Mouse (Mus musculus) heart, postnatal 0 days (tissue): Measurements from ENCODE around the gene Avp. TPM values are rescaled to one million over a fixed set of nuclear protein-coding genes. Genes with fewer than 3 reads are reported as not detected.
A peak's percentile ranks its signal among the peaks of the same experiment; 100 is the strongest.

ENCODE experiments used
- ATAC-seq: fragments of 200-750 bp; cut with Nextera tagmentation; 2 replicates; pipeline ENCODE4 v1.8.0; 2017; ENCODE audit warnings: low read depth, moderate number of reproducible peaks, moderate library complexity; ENCODE audit not compliant: insufficient read depth
- DNase-seq: peaks from one replicate; pipeline ENCODE4 v3.0.0-alpha.2; 2016; ENCODE audit warnings: low spot score
- H3K27ac ChIP-seq: fragments of 300-500 bp; sonication (generic); 2 replicates; pipeline ENCODE4 v1.5.1; 2014; ENCODE audit warnings: low read depth, mild to moderate bottlenecking
- H3K27me3 ChIP-seq: fragments of 300-500 bp; sonication (generic); 2 replicates; pipeline ENCODE4 v1.6.1; 2014; ENCODE audit warnings: low read length, mixed read lengths; ENCODE audit not compliant: control insufficient read depth, insufficient read depth
- H3K36me3 ChIP-seq: fragments of 300-500 bp; sonication (generic); replicated peaks from 2 replicates; pipeline ENCODE4 v1.6.1; 2014; ENCODE audit warnings: low read length, mixed read lengths; ENCODE audit not compliant: control insufficient read depth, insufficient read depth
- H3K4me1 ChIP-seq: fragments of 300-500 bp; sonication (generic); 2 replicates; pipeline ENCODE4 v1.6.1; 2014; ENCODE audit warnings: antibody characterized with exemption; ENCODE audit not compliant: control insufficient read depth, insufficient read depth
- H3K4me2 ChIP-seq: fragments of 300-500 bp; sonication (generic); 2 replicates; pipeline ENCODE4 v1.6.1; 2014; ENCODE audit warnings: low read depth, mild to moderate bottlenecking, low read length, moderate library complexity
- H3K4me3 ChIP-seq: fragments of 300-500 bp; sonication (generic); 2 replicates; pipeline ENCODE4 v1.5.1; 2014; ENCODE audit warnings: low read depth, low read length
- H3K9ac ChIP-seq: fragments of 300-500 bp; sonication (generic); replicated peaks from 2 replicates; pipeline ENCODE4 v1.6.1; 2014; ENCODE audit warnings: low read depth, low read length, mixed read lengths
- H3K9me3 ChIP-seq: fragments of 300-500 bp; sonication (generic); replicated peaks from 2 replicates; pipeline ENCODE4 v1.6.1; 2016; ENCODE audit warnings: low read length; ENCODE audit not compliant: control insufficient read depth
- CTCF ChIP-seq: IDR thresholded peaks from 2 replicates; pipeline ENCODE4 v1.5.1; 2016; ENCODE audit warnings: antibody characterized with exemption, control low read depth, low read depth
- EP300 ChIP-seq: IDR thresholded peaks from 2 replicates; pipeline ENCODE4 v1.6.1; 2016; ENCODE audit warnings: antibody characterized with exemption, low read depth
- WGBS: fragments of 180-500 bp; shearing (Covaris S2); extraction: QIAGEN DNeasy Blood & Tissue Kit; methylation state at CpG from one replicate; pipeline ENCODE4 v1.1.7; 2014; 5-methylcytosine and 5-hydroxymethylcytosine counted together
- polyA plus RNA-seq: library from polyadenylated mRNA; unstranded; fragments of >200 nt; fragmentation: Nextera tagmentation; extraction: Ambion mirVana; gene quantifications from 2 replicates; pipeline ENCODE4 v1.2.1, GENCODE M21; 2015
- total RNA-seq: library from RNA; depleted of rRNA; stranded (reverse); fragments of >200 nt; gene quantifications from 2 replicates; pipeline ENCODE4 v1.2.3, GENCODE M21; 2014; ENCODE audit warnings: low replicate concordance

Gene Avp
- total and polyA plus RNA-seq, 2 experiments from 2014 or later = 0.51 TPM; not detected in 1

DNA sequence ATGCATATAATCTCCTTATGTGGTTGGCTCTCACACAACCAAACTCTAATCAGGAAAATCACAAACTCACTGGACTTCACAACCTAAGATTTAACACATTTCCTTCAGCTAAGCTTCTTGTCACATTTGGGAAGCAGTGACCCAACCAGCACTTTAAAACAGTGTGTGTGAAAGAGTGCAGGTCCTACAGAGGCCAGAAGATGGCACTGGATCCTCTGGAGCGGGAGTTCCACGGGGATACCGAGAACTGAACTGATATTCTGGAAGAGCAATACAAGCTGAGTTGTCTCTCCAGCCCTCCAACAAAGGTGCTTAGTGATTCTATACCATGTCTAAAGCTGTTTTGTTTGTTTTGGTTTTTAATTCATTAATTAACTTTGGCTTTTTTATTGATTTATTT lies 30.7 kb upstream of the Avp start:
- WGBS = 74% methylated on average over 3 of the region's 3 CpGs
- Histone ChIP-seq H3K4me2 (no peak overlapping the region), H3K9ac (no peak overlapping the region), H3K4me3 (no peak overlapping the region), H3K27me3 (no peaks in the 10 kb centered on the region), H3K4me1 (no peaks in the 10 kb centered on the region), H3K36me3 (peaks cover 37% of the 10 kb centered on the region), H3K27ac (no peak overlapping the region), H3K9me3 (no peaks in the 10 kb centered on the region)
- DNase-seq (no peak), ATAC-seq (no peak)
- TF ChIP-seq EP300 (no peak), CTCF (peak; percentile 28; the same call in 1 of the 2 replicates)

DNA sequence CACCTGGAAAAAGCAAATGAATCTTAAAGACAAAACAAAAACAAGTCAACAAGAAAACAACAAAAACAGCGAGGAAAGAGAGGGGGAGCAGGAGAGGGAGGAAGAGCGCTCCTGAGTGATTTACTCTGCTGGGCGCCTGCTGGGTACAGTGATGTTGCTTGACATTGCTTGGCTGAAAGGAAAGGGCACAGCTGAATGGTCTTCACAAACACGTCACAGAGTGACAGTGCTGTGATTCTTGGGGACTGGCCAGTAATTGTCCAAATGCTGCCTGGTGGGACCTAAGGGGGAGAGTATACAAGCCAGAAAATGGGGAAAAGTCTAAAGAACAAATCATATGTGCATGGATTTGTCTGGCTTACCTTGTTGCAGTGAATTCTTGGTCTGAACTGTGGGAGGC lies 19.8 kb upstream of the Avp start:
- Histone ChIP-seq H3K36me3 (peaks cover 56% of the 10 kb centered on the region), H3K9ac (no peak overlapping the region)
- 66% methylated on average over 4 of the region's 4 CpGs for WGBS

DNA sequence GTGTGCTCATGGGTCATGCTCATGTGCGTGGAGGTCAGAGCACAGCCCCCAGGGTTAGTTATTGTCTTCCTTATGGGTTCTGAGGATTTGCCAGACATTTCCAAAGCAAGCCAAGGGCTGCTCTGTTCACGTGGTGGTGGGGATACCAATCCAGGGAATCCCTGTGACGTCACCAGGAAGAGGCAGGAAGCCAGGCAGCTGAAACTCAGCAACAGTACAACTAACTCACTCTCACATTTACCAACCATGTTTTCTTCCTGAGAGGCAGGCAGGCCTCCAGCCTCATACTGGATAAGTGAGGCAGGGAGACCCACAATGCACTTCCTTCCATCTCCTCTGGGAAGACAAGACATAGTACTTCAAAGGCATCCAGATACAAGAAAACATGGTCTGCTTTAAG lies 16.0 kb upstream of the Avp start:
- Histone ChIP-seq H3K4me2 (no peak overlapping the region), H3K36me3 (peaks cover 69% of the 10 kb centered on the region), H3K9me3 (no peaks in the 10 kb centered on the region), H3K27me3 (no peaks in the 10 kb centered on the region), H3K9ac (no peak overlapping the region), H3K4me1 (no peaks in the 10 kb centered on the region), H3K4me3 (no peak overlapping the region), H3K27ac (no peak overlapping the region)
- no peak for TF ChIP-seq EP300
- ATAC-seq (no peak), DNase-seq (no peak)
- WGBS = 60% methylated on average over 3 of the region's 3 CpGs

More for the DNA sequence above, 19.8 kb upstream of the Avp start:
- H3K9me3 ChIP-seq = no peaks in the 10 kb centered on the region
- no peak for ATAC-seq
- no peak overlapping the region for H3K4me3 ChIP-seq
- H3K4me2 ChIP-seq = no peak overlapping the region
- H3K27ac ChIP-seq = no peak overlapping the region
- H3K27me3 ChIP-seq = no peaks in the 10 kb centered on the region
- no peaks in the 10 kb centered on the region for H3K4me1 ChIP-seq
- TF ChIP-seq CTCF (no peak), EP300 (no peak)
- DNase-seq = no peak

DNA sequence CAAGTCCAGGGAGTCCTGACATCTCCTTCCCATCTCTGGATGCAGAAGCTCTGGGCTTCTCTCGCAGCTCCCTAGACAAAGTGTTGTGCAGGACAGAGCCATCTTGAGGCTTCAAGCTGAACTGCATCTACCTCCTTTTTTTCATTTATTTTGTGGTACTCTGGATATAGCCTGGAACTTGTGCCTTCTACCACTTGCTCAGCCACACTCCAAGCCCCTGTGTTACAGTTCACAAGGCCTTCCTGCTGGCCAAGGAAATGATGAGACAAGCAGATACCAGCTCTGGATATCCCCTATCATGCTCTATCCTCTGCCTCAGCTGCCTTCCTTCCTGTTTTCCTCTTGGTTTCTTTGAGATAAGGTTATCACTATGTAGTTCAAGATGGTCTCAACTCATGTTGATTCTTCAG lies 15.3 kb upstream of the Avp start:
- Histone ChIP-seq H3K36me3 (peaks cover 61% of the 10 kb centered on the region), H3K9ac (no peak overlapping the region), H3K9me3 (no peaks in the 10 kb centered on the region), H3K4me3 (no peak overlapping the region), H3K4me1 (no peaks in the 10 kb centered on the region), H3K27me3 (no peaks in the 10 kb centered on the region), H3K27ac (no peak overlapping the region), H3K4me2 (no peak overlapping the region)
- ATAC-seq = peak; percentile 44; the same call in 1 of the 2 replicates
- DNase-seq = peak; percentile 50
- WGBS = 0% methylated on average over 1 of the region's 1 CpGs
- TF ChIP-seq EP300 (no peak), CTCF (peak; percentile 64)

DNA sequence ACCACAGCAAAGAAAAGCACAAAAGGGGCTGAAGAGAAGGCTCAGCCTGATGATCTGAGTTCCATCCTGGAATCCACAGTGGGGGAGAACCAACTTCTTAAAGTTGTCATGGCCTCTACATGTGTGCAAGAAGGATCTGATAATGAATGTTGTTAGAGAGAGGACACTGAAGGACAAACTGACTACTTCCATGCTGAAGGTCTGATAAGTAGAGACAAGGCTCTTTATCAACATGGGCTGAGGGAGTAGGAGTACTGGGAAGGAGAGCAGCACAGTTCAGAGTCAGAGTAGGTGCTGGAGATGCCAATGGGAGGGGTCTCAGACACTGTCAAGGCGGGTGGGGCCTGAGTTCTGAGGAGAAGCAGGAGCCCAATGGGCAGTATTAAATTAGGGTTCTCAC lies 13.2 kb upstream of the Avp start:
- no peaks in the 10 kb centered on the region for H3K9me3 ChIP-seq
- H3K4me2 ChIP-seq = no peak overlapping the region
- DNase-seq = no peak
- H3K36me3 ChIP-seq = peaks cover 63% of the 10 kb centered on the region
- no peak overlapping the region for H3K27ac ChIP-seq
- TF ChIP-seq EP300 (no peak), CTCF (no peak)
- H3K27me3 ChIP-seq = no peaks in the 10 kb centered on the region
- H3K4me3 ChIP-seq = no peak overlapping the region
- H3K4me1 ChIP-seq = no peaks in the 10 kb centered on the region
- no peak for ATAC-seq
- 71% methylated on average over 1 of the region's 1 CpGs for WGBS
- H3K9ac ChIP-seq = no peak overlapping the region

DNA sequence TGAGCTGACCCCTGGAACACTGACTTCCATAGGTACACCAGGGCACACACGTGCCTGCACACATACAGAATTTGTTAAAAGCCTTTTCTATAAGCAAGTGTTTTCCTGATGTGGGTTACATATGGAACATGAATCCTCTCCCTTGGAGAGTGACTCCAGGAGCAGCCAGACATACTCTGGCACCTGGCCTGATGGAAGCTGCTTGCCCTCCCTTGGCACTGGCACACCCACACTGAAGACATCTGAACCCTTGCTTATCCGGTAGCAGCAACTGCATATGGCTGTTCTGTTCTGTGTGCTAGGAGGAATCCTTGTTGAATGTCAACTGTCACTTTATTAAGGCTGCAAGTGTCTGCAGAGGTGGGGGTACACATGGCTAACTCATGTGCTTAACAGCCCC lies 8.7 kb upstream of the Avp start:
- H3K4me1 ChIP-seq = no peaks in the 10 kb centered on the region; the same call in 1 of the 2 replicates
- 95% methylated on average over 2 of the region's 2 CpGs for WGBS
- peaks cover 25% of the 10 kb centered on the region for H3K36me3 ChIP-seq
- H3K27me3 ChIP-seq = no peaks in the 10 kb centered on the region
- ATAC-seq (no peak), DNase-seq (no peak)
- no peak overlapping the region for H3K9ac ChIP-seq
- no peak overlapping the region for H3K4me3 ChIP-seq
- no peak overlapping the region for H3K4me2 ChIP-seq
- no peak for TF ChIP-seq EP300
- TF ChIP-seq CTCF = no peak
- H3K27ac ChIP-seq = no peak overlapping the region
- no peaks in the 10 kb centered on the region for H3K9me3 ChIP-seq
